Mouse (Mus musculus) liver, adult 2 months (tissue): Measurements from ENCODE around the gene Fn1.

ENCODE experiments used
- CTCF ChIP-seq: fragments of 200-500 bp; IDR thresholded peaks from 2 replicates; pipeline ENCODE4 v1.5.1; 2011; ENCODE audit warnings: low read depth, low read length, control low read depth
- POLR2A ChIP-seq: fragments of 200-500 bp; IDR thresholded peaks from 2 replicates; pipeline ENCODE4 v1.6.1; 2011; ENCODE audit warnings: low read length, control low read depth; ENCODE audit not compliant: insufficient read depth; ENCODE audit errors: extremely low read depth

- TF ChIP-seq POLR2A = no peak
- TF ChIP-seq CTCF = no peak
Measured at GRCm38 (mm10) chr1:71567884-71568605, 85.0 kb downstream of the Fn1 start.
